Mouse (Mus musculus) large intestine, adult 2 months (tissue): Measurements from ENCODE around the gene Kcnk7. TPM values are rescaled to one million over a fixed set of nuclear protein-coding genes. Genes with fewer than 3 reads are reported as not detected.

Source experiments
- DNase-seq: peaks from one replicate; pipeline ENCODE4 v3.0.0-alpha.2; 2012; ENCODE audit warnings: low read depth, low spot score
- WGBS: fragments of 180-500 bp; shearing (Covaris S2); methylation state at CpG from one replicate; pipeline ENCODE4 v1.1.7; 2018; 5-methylcytosine and 5-hydroxymethylcytosine counted together
- polyA plus RNA-seq: library from polyadenylated mRNA; depleted of rRNA; stranded (reverse); fragments of >200 nt; gene quantifications from 2 replicates; pipeline ENCODE4 v1.2.3, GENCODE M21; 2012

Gene Kcnk7
- polyA plus RNA-seq, 1 experiment, result not detected

GRCm38 (mm10) chr19:5689088-5689428, 15.1 kb upstream of the Kcnk7 start:
- under 1% methylated on average over 7 of the region's 7 CpGs for WGBS

GRCm38 (mm10) chr19:5689565-5690342, 14.4 kb upstream of the Kcnk7 start:
- peak; percentile 93 for DNase-seq
- 3% methylated on average over 42 of the region's 42 CpGs for WGBS

More at GRCm38 (mm10) chr19:5689088-5689428, 15.1 kb upstream of the Kcnk7 start:
- DNase-seq, result no peak

GRCm38 (mm10) chr19:5690343-5690735, 13.8 kb upstream of the Kcnk7 start:
- WGBS, result 18% methylated on average over 15 of the region's 15 CpGs
- no peak for DNase-seq

- WGBS, result 64% methylated on average over 5 of the region's 5 CpGs
- no peak for DNase-seq
Observed at GRCm38 (mm10) chr19:5691601-5692000, 12.6 kb upstream of the Kcnk7 start.

- DNase-seq, result no peak
- WGBS, result 63% methylated on average over 10 of the region's 10 CpGs
Observed at GRCm38 (mm10) chr19:5692086-5692912, 11.9 kb upstream of the Kcnk7 start.

GRCm38 (mm10) chr19:5692913-5693396, 11.2 kb upstream of the Kcnk7 start:
- WGBS, result 61% methylated on average over 10 of the region's 10 CpGs
- DNase-seq, result no peak

- WGBS, result 78% methylated on average over 6 of the region's 6 CpGs
Observed at GRCm38 (mm10) chr19:5693801-5694200, 10.4 kb upstream of the Kcnk7 start.

GRCm38 (mm10) chr19:5695849-5696462, 8.2 kb upstream of the Kcnk7 start:
- no peak for DNase-seq
- 71% methylated on average over 41 of the region's 41 CpGs for WGBS

More at GRCm38 (mm10) chr19:5693801-5694200, 10.4 kb upstream of the Kcnk7 start:
- no peak for DNase-seq

GRCm38 (mm10) chr19:5704801-5705571, 819 bp downstream of the Kcnk7 start:
- 45% methylated on average over 10 of the region's 10 CpGs for WGBS

GRCm38 (mm10) chr19:5710068-5710467, 5.9 kb downstream of the Kcnk7 start:
- no peak for DNase-seq
- WGBS, result 95% methylated on average over 6 of the region's 6 CpGs

More at GRCm38 (mm10) chr19:5704801-5705571, 819 bp downstream of the Kcnk7 start:
- no peak for DNase-seq

GRCm38 (mm10) chr19:5710581-5710980, 6.4 kb downstream of the Kcnk7 start:
- DNase-seq, result no peak
- WGBS, result 89% methylated on average over 8 of the region's 8 CpGs

GRCm38 (mm10) chr19:5711218-5711617, 7.1 kb downstream of the Kcnk7 start:
- 25% methylated on average over 3 of the region's 3 CpGs for WGBS

GRCm38 (mm10) chr19:5711907-5712460, 7.8 kb downstream of the Kcnk7 start:
- WGBS, result 82% methylated on average over 14 of the region's 14 CpGs
- DNase-seq, result no peak

More at GRCm38 (mm10) chr19:5711218-5711617, 7.1 kb downstream of the Kcnk7 start:
- DNase-seq, result no peak

- 62% methylated on average over 5 of the region's 5 CpGs for WGBS
Observed at GRCm38 (mm10) chr19:5713255-5713654, 9.1 kb downstream of the Kcnk7 start.

GRCm38 (mm10) chr19:5713730-5714129, 9.6 kb downstream of the Kcnk7 start:
- peak; percentile 95 for DNase-seq
- 2% methylated on average over 2 of the region's 2 CpGs for WGBS

More at GRCm38 (mm10) chr19:5713255-5713654, 9.1 kb downstream of the Kcnk7 start:
- no peak for DNase-seq

- 36% methylated on average over 43 of the region's 43 CpGs for WGBS
- DNase-seq, result no peak
Observed at GRCm38 (mm10) chr19:5715793-5716688, 11.9 kb downstream of the Kcnk7 start.

- DNase-seq, result no peak
- 64% methylated on average over 10 of the region's 10 CpGs for WGBS
Observed at GRCm38 (mm10) chr19:5716955-5717354, 12.8 kb downstream of the Kcnk7 start.

- no peak for DNase-seq
- 90% methylated on average over 6 of the region's 6 CpGs for WGBS
Observed at GRCm38 (mm10) chr19:5721233-5721632, 17.1 kb downstream of the Kcnk7 start.
